16 mouse cellular contexts compared by ENCODE assay signal in genomic region chr4:153223019-153223418, GRCm38 (mm10).
"Had no signal": no experiment of that assay in that cellular context is flagged by ENCODE, and none has a peak within 500 bp of the region (broad histone marks: within the 10 kb centered on the region; RNA-seq: fewer than 3 reads in every experiment).

No protein-coding gene starts in this region.

- H3K27me3 ChIP-seq: neural tube, embryonic 13.5 days; neural tube, embryonic 15.5 days; stomach, embryonic 15.5 days had no signal

- H3K36me3 ChIP-seq: neural tube, embryonic 13.5 days; neural tube, embryonic 15.5 days; stomach, embryonic 15.5 days had no signal

- H3K9ac ChIP-seq: neural tube, embryonic 13.5 days; neural tube, embryonic 15.5 days; stomach, embryonic 15.5 days had no signal

- DNase-seq: retina, postnatal 1 day; right cerebral cortex, adult 18-20 months; right cerebral cortex, postnatal 14 days; right cerebral cortex, postnatal 25 days; right cerebral cortex, postnatal 4 days; spleen, adult 18-20 months; thymus, adult 18-20 months; thymus, adult 2 months; thymus, postnatal 14 days; thymus, postnatal 25 days; thymus, postnatal 36 days; thymus, postnatal 4 days had no signal

- H3K27ac ChIP-seq: neural tube, embryonic 13.5 days; neural tube, embryonic 15.5 days; stomach, embryonic 15.5 days; stomach, postnatal 0 days had no signal

- H3K9me3 ChIP-seq: neural tube, embryonic 13.5 days; neural tube, embryonic 15.5 days; stomach, embryonic 15.5 days had no signal

- H3K4me3 ChIP-seq: neural tube, embryonic 13.5 days; neural tube, embryonic 15.5 days; stomach, embryonic 15.5 days had no signal

- H3K4me2 ChIP-seq: neural tube, embryonic 13.5 days; neural tube, embryonic 15.5 days; stomach, embryonic 15.5 days had no signal
